Mouse (Mus musculus) MEL (cell line): ENCODE measurements around the gene Srf. TPM values are rescaled to one million over a fixed set of nuclear protein-coding genes. Genes with fewer than 3 reads are reported as not detected.
A peak's percentile ranks its signal among the peaks of the same experiment; 100 is the strongest.

Source experiments
- DNase-seq: peaks from one replicate; pipeline ENCODE4 v3.0.0; 2011; ENCODE audit warnings: low read depth, low spot score
- H3K27ac ChIP-seq: 2 replicates; pipeline ENCODE4 v1.5.1; 2012; ENCODE audit warnings: low read depth, mild to moderate bottlenecking, control low read depth, low read length, moderate library complexity; ENCODE audit not compliant: control insufficient read depth
- H3K27me3 ChIP-seq, 2 experiments: fragments of 150-350 bp in 1 of 2; sonication (generic) in 1 of 2; 2 replicates each; pipeline ENCODE4 v1.6.1; 2012; ENCODE audit warnings: low read length in 2 of 2, mild to moderate bottlenecking in 2 of 2, improper control_type of control experiment in 1 of 2, moderate library complexity in 1 of 2; ENCODE audit not compliant: insufficient read depth in 2 of 2, control insufficient read depth in 1 of 2
- H3K36me3 ChIP-seq, 2 experiments: 2 replicates each; pipeline ENCODE4 v1.6.1; 2012 to 2014; ENCODE audit warnings: low read length in 2 of 2, improper control_type of control experiment in 1 of 2, inconsistent platforms in 1 of 2, mild to moderate bottlenecking in 1 of 2; ENCODE audit not compliant: insufficient read depth in 2 of 2, control insufficient read depth in 1 of 2
- H3K4me1 ChIP-seq, 2 experiments: fragments of 150-350 bp in 1 of 2; sonication (generic) in 1 of 2; 2 replicates each; pipeline ENCODE4 v1.6.1; 2012; ENCODE audit warnings: low read length in 2 of 2, improper control_type of control experiment in 1 of 2, mild to moderate bottlenecking in 1 of 2; ENCODE audit not compliant: insufficient read depth in 2 of 2, control insufficient read depth in 1 of 2
- H3K4me3 ChIP-seq, 2 experiments: fragments of 150-350 bp in 1 of 2; sonication (generic) in 1 of 2; 2 replicates each; pipeline ENCODE4 v1.5.1; 2012; ENCODE audit warnings: low read depth in 2 of 2, low read length in 2 of 2, mild to moderate bottlenecking in 2 of 2, moderate library complexity in 2 of 2, control low read depth in 1 of 2, improper control_type of control experiment in 1 of 2; ENCODE audit not compliant: control insufficient read depth in 1 of 2, insufficient read depth in 1 of 2
- H3K79me2 ChIP-seq: 2 replicates; pipeline ENCODE4 v1.6.1; 2012; ENCODE audit warnings: mild to moderate bottlenecking, low read length, moderate library complexity; ENCODE audit not compliant: control insufficient read depth, poor library complexity, insufficient read depth
- H3K9ac ChIP-seq: 2 replicates; pipeline ENCODE4 v1.6.1; 2012; ENCODE audit warnings: low read depth, mild to moderate bottlenecking, control low read depth, low read length, moderate library complexity; ENCODE audit not compliant: control insufficient read depth, poor library complexity, severe bottlenecking
- H3K9me3 ChIP-seq: fragments of 150-350 bp; sonication (generic); replicated peaks from 2 replicates; pipeline ENCODE4 v1.6.1; 2012; ENCODE audit warnings: mild to moderate bottlenecking, low read length, improper control_type of control experiment, moderate library complexity; ENCODE audit not compliant: insufficient read depth
- BHLHE40 ChIP-seq: IDR thresholded peaks from 2 replicates; pipeline ENCODE4 v1.6.1; 2012; ENCODE audit warnings: low read depth, mild to moderate bottlenecking, inconsistent platforms, low read length, improper control_type of control experiment, borderline replicate concordance
- CTCF ChIP-seq, 3 experiments: IDR thresholded peaks in 2 of 3; conservative IDR thresholded peaks in 1 of 3; 2 replicates each; pipeline ENCODE4 v1.5.1; 2011 to 2012; ENCODE audit warnings: low read length in 3 of 3, low read depth in 2 of 3, mild to moderate bottlenecking in 2 of 3, improper control_type of control experiment in 1 of 3, inconsistent platforms in 1 of 3, mixed read lengths in 1 of 3, moderate library complexity in 1 of 3; ENCODE audit not compliant: control insufficient read depth in 1 of 3, insufficient read depth in 1 of 3, poor library complexity in 1 of 3, severe bottlenecking in 1 of 3
- ELF1 ChIP-seq: IDR thresholded peaks from 2 replicates; pipeline ENCODE4 v1.6.1; 2014; ENCODE audit warnings: low read depth, mild to moderate bottlenecking, inconsistent platforms, low read length, improper control_type of control experiment, moderate library complexity
- EP300 ChIP-seq, 2 experiments: IDR thresholded peaks; 2 replicates each; pipeline ENCODE4 v1.6.1; 2011; ENCODE audit warnings: improper control_type of control experiment in 2 of 2, low read length in 2 of 2, low read depth in 1 of 2, mild to moderate bottlenecking in 1 of 2
- GATA1 ChIP-seq: IDR thresholded peaks from 2 replicates; pipeline ENCODE4 v1.6.1; 2011; ENCODE audit warnings: low read depth, low read length, improper control_type of control experiment
- HCFC1 ChIP-seq: IDR thresholded peaks from 2 replicates; pipeline ENCODE4 v1.6.1; 2012; ENCODE audit warnings: low read depth, mild to moderate bottlenecking, inconsistent platforms, low read length, improper control_type of control experiment, moderate library complexity
- JUND ChIP-seq: IDR thresholded peaks from 2 replicates; pipeline ENCODE4 v1.6.1; 2011; ENCODE audit warnings: low read depth, mild to moderate bottlenecking, improper control_type of control experiment, low read length
- MAX ChIP-seq: IDR thresholded peaks from 2 replicates; pipeline ENCODE4 v1.6.1; 2011; ENCODE audit warnings: low read length, improper control_type of control experiment
- NELFE ChIP-seq: IDR thresholded peaks from 2 replicates; pipeline ENCODE4 v1.6.1; 2011; ENCODE audit warnings: low read depth, low read length, improper control_type of control experiment
- NRF1 ChIP-seq: IDR thresholded peaks from 2 replicates; pipeline ENCODE4 v1.6.1; 2014; ENCODE audit warnings: low read depth, mild to moderate bottlenecking, inconsistent platforms, low read length, improper control_type of control experiment, moderate library complexity; ENCODE audit not compliant: poor library complexity, insufficient read depth, severe bottlenecking
- POLR2A ChIP-seq, 2 experiments: IDR thresholded peaks; 2 replicates each; pipeline ENCODE4 v1.6.1; 2011 to 2012; ENCODE audit warnings: low read length in 2 of 2, mild to moderate bottlenecking in 2 of 2, control low read depth in 1 of 2, improper control_type of control experiment in 1 of 2, low read depth in 1 of 2, moderate library complexity in 1 of 2; ENCODE audit not compliant: control insufficient read depth in 1 of 2, insufficient read depth in 1 of 2, poor library complexity in 1 of 2
- POLR2AphosphoS2 ChIP-seq: IDR thresholded peaks from 2 replicates; pipeline ENCODE4 v1.6.1; 2011; ENCODE audit warnings: low read length, improper control_type of control experiment
- SIN3A ChIP-seq: IDR thresholded peaks from 2 replicates; pipeline ENCODE4 v1.6.1; 2012; ENCODE audit warnings: low read length, improper control_type of control experiment, inconsistent platforms
- SMC3 ChIP-seq: IDR thresholded peaks from 2 replicates; pipeline ENCODE4 v1.6.1; 2011; ENCODE audit warnings: low read depth, low read length, improper control_type of control experiment
- TCF12 ChIP-seq: IDR thresholded peaks from 2 replicates; pipeline ENCODE4 v1.6.1; 2014; ENCODE audit warnings: low read depth, mild to moderate bottlenecking, inconsistent platforms, low read length, improper control_type of control experiment, moderate library complexity
- UBTF ChIP-seq: IDR thresholded peaks from 2 replicates; pipeline ENCODE4 v1.6.1; 2012; ENCODE audit warnings: low read depth, mild to moderate bottlenecking, inconsistent platforms, low read length, improper control_type of control experiment, moderate library complexity, borderline replicate concordance; ENCODE audit not compliant: insufficient read depth
- USF2 ChIP-seq, 2 experiments: IDR thresholded peaks; 2 replicates each; pipeline ENCODE4 v1.6.1; 2011 to 2012; ENCODE audit warnings: improper control_type of control experiment in 2 of 2, low read length in 2 of 2, borderline replicate concordance in 1 of 2, inconsistent platforms in 1 of 2, low read depth in 1 of 2, mild to moderate bottlenecking in 1 of 2; ENCODE audit not compliant: insufficient read depth in 1 of 2
- ZC3H11A ChIP-seq: IDR thresholded peaks from 2 replicates; pipeline ENCODE4 v1.6.1; 2012; ENCODE audit warnings: low read depth, mild to moderate bottlenecking, inconsistent platforms, low read length, improper control_type of control experiment
- ZKSCAN1 ChIP-seq: IDR thresholded peaks from 2 replicates; pipeline ENCODE4 v1.6.1; 2012; ENCODE audit warnings: low read depth, mild to moderate bottlenecking, inconsistent platforms, low read length, improper control_type of control experiment, moderate library complexity
- polyA plus RNA-seq, 2 experiments: library from polyadenylated mRNA; stranded (reverse) in 1 of 2; unstranded in 1 of 2; fragments of >175 nt in 1 of 2; fragments of >200 nt in 1 of 2; gene quantifications; 2 replicates each; pipeline versions ENCODE4 v1.2.1 to v1.2.4; 2012; ENCODE audit warnings: low replicate concordance in 2 of 2, low read depth in 1 of 2; ENCODE audit not compliant: insufficient read length in 2 of 2, insufficient read depth in 1 of 2, missing spikeins in 1 of 2
- total RNA-seq: library from RNA; depleted of rRNA; stranded (reverse); fragments of 300-350 nt; gene quantifications from 2 replicates; pipeline ENCODE4 v1.2.3, GENCODE M21; 2012

Gene Srf
- total and polyA plus RNA-seq, 3 experiments: 43.9 to 114 TPM; not detected in 1

DNA sequence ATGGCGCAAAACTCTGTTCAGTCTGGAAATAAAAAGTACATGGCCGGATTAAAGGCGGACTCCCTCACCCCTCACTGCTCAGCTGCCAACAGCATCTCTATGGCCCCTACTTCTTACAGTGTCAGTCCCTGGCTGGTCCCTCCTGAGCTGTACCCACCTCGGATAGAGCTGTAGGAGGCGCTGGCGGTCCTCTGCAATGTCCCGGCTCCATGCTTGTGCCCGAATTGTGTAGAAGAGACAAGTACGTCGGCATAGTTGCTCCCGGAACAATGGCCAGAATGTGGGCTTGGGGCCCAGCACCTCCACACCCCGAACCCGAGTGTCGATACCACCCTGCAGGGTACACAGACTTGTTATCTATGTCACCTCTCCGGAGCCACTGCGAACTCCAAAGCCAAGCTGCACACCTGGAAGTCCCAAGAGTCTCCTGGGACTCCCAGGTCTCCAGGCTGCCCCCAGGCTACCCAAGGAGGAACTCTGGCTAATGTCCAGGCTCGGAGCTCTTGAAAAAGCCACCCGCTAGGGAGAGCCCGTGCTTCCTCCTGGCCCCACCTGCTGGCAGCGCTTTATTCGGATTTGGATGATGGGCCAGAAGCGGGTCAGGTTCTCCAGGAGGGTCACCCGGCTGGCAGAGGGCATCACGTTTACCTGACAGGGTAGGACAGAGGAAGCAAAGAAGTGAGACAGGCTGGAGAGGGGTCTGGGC, 33.9 kb downstream of the Srf start:
- H3K27me3 ChIP-seq: no peaks in the 10 kb centered on the region
- H3K9ac ChIP-seq: no peak overlapping the region
- TF ChIP-seq ELF1 (no peak), CTCF (IDR thresholded peaks at IDR 0.05 in 2 of 3, conservative IDR thresholded peaks at IDR 0.05 in 1 of 3; ENCODE audit: control insufficient read depth in 1 of 3, insufficient read depth in 1 of 3, low read depth in 2 of 3, low read length in 3 of 3, poor library complexity in 1 of 3, severe bottlenecking in 1 of 3) (peak in 1 of 3 experiments; percentile 14; a peak in 1 of 6 replicates), MAX (no peak), BHLHE40 (no peak), TCF12 (no peak)
- no peak overlapping the region for H3K4me3 ChIP-seq
- peaks cover 0 to 3% of the 10 kb centered on the region in 2 experiments; a peak in 1 of 4 replicates for H3K4me1 ChIP-seq
- no peak overlapping the region for H3K27ac ChIP-seq
- no peaks in the 10 kb centered on the region for H3K79me2 ChIP-seq
- H3K36me3 ChIP-seq: no peaks in the 10 kb centered on the region
- no peaks in the 10 kb centered on the region for H3K9me3 ChIP-seq
- DNase-seq: no peak

DNA sequence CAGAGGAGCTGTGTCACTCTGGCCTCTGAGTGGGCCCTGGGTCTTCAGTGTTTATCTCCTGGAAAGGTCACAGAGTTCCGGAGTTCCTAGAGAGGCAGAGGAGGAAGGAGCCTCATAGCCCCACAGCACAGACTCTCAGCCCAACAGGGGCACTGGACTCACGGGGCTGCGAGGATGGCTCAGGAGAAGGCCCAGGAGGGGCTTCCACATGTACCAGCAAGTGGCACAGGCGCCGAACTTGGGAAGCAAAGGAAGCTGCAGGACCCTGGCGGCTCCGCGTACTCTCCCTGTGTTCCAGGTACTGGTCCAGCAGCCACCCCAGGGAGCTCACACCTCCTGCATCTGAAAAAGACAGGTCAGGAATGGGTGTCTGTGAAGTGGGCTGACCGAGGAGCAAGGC, 34.8 kb downstream of the Srf start:
- Histone ChIP-seq H3K79me2 (no peaks in the 10 kb centered on the region), H3K36me3 (no peaks in the 10 kb centered on the region), H3K4me1 (peaks cover 0 to 3% of the 10 kb centered on the region in 2 experiments; a peak in 1 of 4 replicates), H3K9me3 (no peaks in the 10 kb centered on the region), H3K9ac (peak overlapping the region; percentile 67), H3K27ac (no peak overlapping the region), H3K4me3 (peak overlapping the region; percentile 54 to 58), H3K27me3 (no peaks in the 10 kb centered on the region)
- DNase-seq: no peak
- TF ChIP-seq EP300 (IDR thresholded peaks at IDR 0.05; ENCODE audit: low read depth in 1 of 2, low read length in 2 of 2): no peak
- TF ChIP-seq GATA1: no peak
- TF ChIP-seq MAX: no peak
- no peak for TF ChIP-seq SIN3A
- no peak for TF ChIP-seq POLR2AphosphoS2
- no peak for TF ChIP-seq ZKSCAN1
- no peak for TF ChIP-seq JUND
- no peak for TF ChIP-seq BHLHE40
- TF ChIP-seq SMC3: no peak
- TF ChIP-seq UBTF: no peak
- no peak for TF ChIP-seq NRF1
- no peak for TF ChIP-seq ZC3H11A
- TF ChIP-seq NELFE: no peak
- no peak for TF ChIP-seq USF2 (IDR thresholded peaks at IDR 0.05; ENCODE audit: borderline replicate concordance in 1 of 2, insufficient read depth in 1 of 2, low read depth in 1 of 2, low read length in 2 of 2)
- TF ChIP-seq HCFC1: no peak
- TF ChIP-seq POLR2A (IDR thresholded peaks at IDR 0.05; ENCODE audit: control insufficient read depth in 1 of 2, insufficient read depth in 1 of 2, low read depth in 1 of 2, low read length in 2 of 2, poor library complexity in 1 of 2): no peak
- no peak for TF ChIP-seq TCF12
